Mouse (Mus musculus): ENCODE measurements at regions not wholly inside any gene's neighbourhood (a gene's known extent, or its start where the extent isn't known, plus 50 kb on each side); places are given as distances from the start of the nearest gene placed in this dataset.

- peak; percentile 12 to 19 for DNase-seq
These were observed 96.3 kb upstream of the 4930550L24Rik start for GRCm38 (mm10) chrX:58812824-58813223.
